Mouse (Mus musculus) forebrain, embryonic 14.5 days (tissue): ENCODE results near the gene Tex13c2. TPM values are rescaled to one million over a fixed set of nuclear protein-coding genes. Genes with fewer than 3 reads are reported as not detected.

ENCODE experiments used
- ATAC-seq: fragments of 200-750 bp; cut with Nextera tagmentation; 2 replicates; pipeline ENCODE4 v1.8.0; 2017; ENCODE audit warnings: mild to moderate bottlenecking, moderate library complexity
- DNase-seq: peaks from one replicate; pipeline ENCODE4 v3.0.0-alpha.2; 2015; ENCODE audit warnings: low spot score
- H3K27ac ChIP-seq: fragments of 300-500 bp; sonication (generic); 2 replicates; pipeline ENCODE4 v1.5.1; 2014; ENCODE audit warnings: low read depth, mild to moderate bottlenecking, control low read depth, low read length, moderate library complexity
- H3K27me3 ChIP-seq: fragments of 300-500 bp; sonication (generic); replicated peaks from 2 replicates; pipeline ENCODE4 v1.6.1; 2014; ENCODE audit warnings: low read length, control low read depth, mixed read lengths; ENCODE audit not compliant: control insufficient read depth, insufficient read depth
- H3K36me3 ChIP-seq: fragments of 300-500 bp; sonication (generic); 2 replicates; pipeline ENCODE4 v1.6.1; 2014; ENCODE audit warnings: low read length, control low read depth; ENCODE audit not compliant: control insufficient read depth, insufficient read depth
- H3K4me1 ChIP-seq: fragments of 300-500 bp; sonication (generic); 2 replicates; pipeline ENCODE4 v1.6.1; 2014; ENCODE audit warnings: antibody characterized with exemption, low read length, control low read depth; ENCODE audit not compliant: control insufficient read depth, insufficient read depth
- H3K4me2 ChIP-seq: fragments of 300-500 bp; sonication (generic); 2 replicates; pipeline ENCODE4 v1.6.1; 2014; ENCODE audit warnings: mild to moderate bottlenecking, control low read depth, low read length
- H3K4me3 ChIP-seq: fragments of 300-500 bp; sonication (generic); 2 replicates; pipeline ENCODE4 v1.5.1; 2014; ENCODE audit warnings: low read depth, low read length, control low read depth
- H3K9ac ChIP-seq: fragments of 300-500 bp; sonication (generic); 2 replicates; pipeline ENCODE4 v1.6.1; 2014; ENCODE audit warnings: mild to moderate bottlenecking, low read length, control low read depth, moderate library complexity
- H3K9me3 ChIP-seq: fragments of 300-500 bp; sonication (generic); replicated peaks from 2 replicates; pipeline ENCODE4 v1.6.1; 2016; ENCODE audit warnings: low read length, control low read depth, mixed read lengths; ENCODE audit not compliant: control insufficient read depth
- WGBS: fragments of 180-500 bp; shearing (Covaris S2); extraction: QIAGEN DNeasy Blood & Tissue Kit; methylation state at CpG from one replicate; pipeline ENCODE4 v1.1.7; 2014; 5-methylcytosine and 5-hydroxymethylcytosine counted together
- polyA plus RNA-seq: library from polyadenylated mRNA; unstranded; fragments of >200 nt; fragmentation: Nextera tagmentation; extraction: Ambion mirVana; gene quantifications from 2 replicates; pipeline ENCODE4 v1.2.1, GENCODE M21; 2014

Tex13c2 gene
- not detected in 2 replicates for polyA plus RNA-seq

- 88% methylated on average over 16 of the region's 16 CpGs for WGBS
Measured at GRCm38 (mm10) chrX:42489446-42489845, at the start of gene Tex13c2. Gene Tex13c2 (plus strand): TSS chrX:42489691.

GRCm38 (mm10) chrX:42450305-42450704, 39.2 kb upstream of the Tex13c2 start:
- no peaks in the 10 kb centered on the region for H3K4me1 ChIP-seq
- no peaks in the 10 kb centered on the region for H3K27me3 ChIP-seq
- no peaks in the 10 kb centered on the region for H3K36me3 ChIP-seq
- no peak overlapping the region for H3K9ac ChIP-seq
- no peak overlapping the region for H3K4me3 ChIP-seq
- H3K4me2 ChIP-seq: no peak overlapping the region
- no peak for ATAC-seq
- H3K9me3 ChIP-seq: no peaks in the 10 kb centered on the region
- no peak overlapping the region for H3K27ac ChIP-seq
- WGBS: 81% methylated on average over 1 of the region's 1 CpGs
- DNase-seq: no peak

More at GRCm38 (mm10) chrX:42489446-42489845, at the start of gene Tex13c2:
- no peaks in the 10 kb centered on the region for H3K27me3 ChIP-seq
- H3K9ac ChIP-seq: no peak within 1 kb of the TSS
- no peak within 1 kb of the TSS for H3K4me3 ChIP-seq
- no peak for ATAC-seq
- no peaks in the 10 kb centered on the region for H3K4me1 ChIP-seq
- H3K9me3 ChIP-seq: no peaks in the 10 kb centered on the region
- H3K4me2 ChIP-seq: no peak within 1 kb of the TSS
- no peak for DNase-seq
- no peaks in the 10 kb centered on the region for H3K36me3 ChIP-seq
- H3K27ac ChIP-seq: no peak within 1 kb of the TSS

GRCm38 (mm10) chrX:42453001-42453400, 36.5 kb upstream of the Tex13c2 start:
- H3K36me3 ChIP-seq: no peaks in the 10 kb centered on the region

GRCm38 (mm10) chrX:42454533-42454932, 35.0 kb upstream of the Tex13c2 start:
- Histone ChIP-seq H3K27me3 (no peaks in the 10 kb centered on the region), H3K4me2 (no peak overlapping the region), H3K4me1 (no peaks in the 10 kb centered on the region), H3K4me3 (no peak overlapping the region), H3K9me3 (no peaks in the 10 kb centered on the region), H3K36me3 (no peaks in the 10 kb centered on the region), H3K9ac (no peak overlapping the region), H3K27ac (no peak overlapping the region)
- no peak for ATAC-seq
- WGBS: 78% methylated on average over 7 of the region's 7 CpGs
- DNase-seq: no peak

More at GRCm38 (mm10) chrX:42453001-42453400, 36.5 kb upstream of the Tex13c2 start:
- Histone ChIP-seq H3K4me3 (no peak overlapping the region), H3K9me3 (no peaks in the 10 kb centered on the region), H3K27me3 (no peaks in the 10 kb centered on the region), H3K4me2 (no peak overlapping the region), H3K4me1 (no peaks in the 10 kb centered on the region), H3K9ac (no peak overlapping the region), H3K27ac (no peak overlapping the region)
- DNase-seq (no peak), ATAC-seq (no peak)
- 83% methylated on average over 1 of the region's 1 CpGs for WGBS

- Histone ChIP-seq H3K4me1 (no peaks in the 10 kb centered on the region), H3K9ac (no peak overlapping the region), H3K36me3 (no peaks in the 10 kb centered on the region), H3K27me3 (no peaks in the 10 kb centered on the region), H3K27ac (no peak overlapping the region), H3K4me3 (no peak overlapping the region), H3K9me3 (no peaks in the 10 kb centered on the region), H3K4me2 (no peak overlapping the region)
- DNase-seq (no peak), ATAC-seq (no peak)
- 87% methylated on average over 8 of the region's 8 CpGs for WGBS
Measured at GRCm38 (mm10) chrX:42490336-42490735, 845 bp downstream of the Tex13c2 start.

- no peak for DNase-seq
- H3K4me2 ChIP-seq: no peak overlapping the region
- H3K27me3 ChIP-seq: no peaks in the 10 kb centered on the region
- no peak overlapping the region for H3K9ac ChIP-seq
- no peak for ATAC-seq
- no peaks in the 10 kb centered on the region for H3K4me1 ChIP-seq
- no peaks in the 10 kb centered on the region for H3K36me3 ChIP-seq
- H3K9me3 ChIP-seq: no peaks in the 10 kb centered on the region
- no peak overlapping the region for H3K27ac ChIP-seq
- no peak overlapping the region for H3K4me3 ChIP-seq
Measured at GRCm38 (mm10) chrX:42500538-42500937, 11.0 kb downstream of the Tex13c2 start.

- no peak within 1 kb of the TSS for H3K27ac ChIP-seq
- H3K4me2 ChIP-seq: no peak within 1 kb of the TSS
- no peak for DNase-seq
- H3K36me3 ChIP-seq: no peaks in the 10 kb centered on the region
- H3K4me1 ChIP-seq: no peaks in the 10 kb centered on the region
- H3K9me3 ChIP-seq: no peaks in the 10 kb centered on the region
- 71% methylated on average over 13 of the region's 13 CpGs for WGBS
- no peak for ATAC-seq
- no peaks in the 10 kb centered on the region for H3K27me3 ChIP-seq
- H3K4me3 ChIP-seq: no peak within 1 kb of the TSS
- no peak within 1 kb of the TSS for H3K9ac ChIP-seq
Measured at GRCm38 (mm10) chrX:42502291-42503043, 13.0 kb downstream of the Tex13c2 start, which contains the start of gene Sh2d1a. Gene Sh2d1a (plus strand): TSS chrX:42502453.

GRCm38 (mm10) chrX:42511105-42511504, 21.6 kb downstream of the Tex13c2 start:
- no peak overlapping the region for H3K27ac ChIP-seq
- no peaks in the 10 kb centered on the region for H3K9me3 ChIP-seq
- 76% methylated on average over 2 of the region's 2 CpGs for WGBS
- no peaks in the 10 kb centered on the region for H3K36me3 ChIP-seq
- H3K4me2 ChIP-seq: no peak overlapping the region
- no peak for ATAC-seq
- no peaks in the 10 kb centered on the region for H3K27me3 ChIP-seq
- H3K9ac ChIP-seq: no peak overlapping the region
- no peak for DNase-seq
- no peak overlapping the region for H3K4me3 ChIP-seq
- H3K4me1 ChIP-seq: no peaks in the 10 kb centered on the region

GRCm38 (mm10) chrX:42512567-42512966, 23.1 kb downstream of the Tex13c2 start:
- Histone ChIP-seq H3K36me3 (no peaks in the 10 kb centered on the region), H3K4me3 (no peak overlapping the region), H3K27me3 (no peaks in the 10 kb centered on the region), H3K9me3 (no peaks in the 10 kb centered on the region), H3K4me2 (no peak overlapping the region), H3K27ac (no peak overlapping the region), H3K4me1 (no peaks in the 10 kb centered on the region), H3K9ac (no peak overlapping the region)
- DNase-seq (no peak), ATAC-seq (no peak)
